Mouse (Mus musculus) testis, adult 2 months (tissue): ENCODE data around the gene Yap1. TPM values are rescaled to one million over a fixed set of nuclear protein-coding genes. Genes with fewer than 3 reads are reported as not detected.
A peak's percentile ranks its signal among the peaks of the same experiment; 100 is the strongest.

Source experiments
- H3K27ac ChIP-seq: fragments of 200-500 bp; 2 replicates; pipeline ENCODE4 v1.5.1; 2012; ENCODE audit warnings: low read depth, low read length; ENCODE audit not compliant: control insufficient read depth, insufficient read depth
- H3K27me3 ChIP-seq: fragments of 200-500 bp; 2 replicates; pipeline ENCODE4 v1.6.1; 2012; ENCODE audit warnings: mild to moderate bottlenecking, low read length, moderate library complexity; ENCODE audit not compliant: control insufficient read depth, insufficient read depth
- H3K36me3 ChIP-seq: fragments of 200-500 bp; 2 replicates; pipeline ENCODE4 v1.6.1; 2012; ENCODE audit warnings: mild to moderate bottlenecking, low read length; ENCODE audit not compliant: control insufficient read depth, insufficient read depth
- H3K4me1 ChIP-seq: fragments of 200-500 bp; 2 replicates; pipeline ENCODE4 v1.6.1; 2012; ENCODE audit warnings: low read length; ENCODE audit not compliant: control insufficient read depth, insufficient read depth
- H3K4me3 ChIP-seq: fragments of 200-500 bp; 2 replicates; pipeline ENCODE4 v1.5.1; 2012; ENCODE audit warnings: low read depth, mild to moderate bottlenecking, low read length, moderate library complexity, mixed read lengths; ENCODE audit not compliant: control insufficient read depth
- CTCF ChIP-seq: fragments of 200-500 bp; IDR thresholded peaks from 2 replicates; pipeline ENCODE4 v1.5.1; 2012; ENCODE audit warnings: low read depth, mild to moderate bottlenecking, inconsistent platforms, low read length, moderate library complexity; ENCODE audit not compliant: control insufficient read depth, insufficient read depth, insufficient replicate concordance
- POLR2A ChIP-seq: fragments of 200-500 bp; IDR thresholded peaks from 2 replicates; pipeline ENCODE4 v1.6.1; 2012; ENCODE audit warnings: low read depth, mild to moderate bottlenecking, inconsistent platforms, low read length, moderate library complexity; ENCODE audit not compliant: control insufficient read depth
- polyA plus RNA-seq: library from polyadenylated mRNA; depleted of rRNA; stranded (reverse); fragments of >200 nt; gene quantifications from 2 replicates; pipeline ENCODE4 v1.2.3, GENCODE M21; 2012

Yap1 gene
- polyA plus RNA-seq, 1 experiment = 35.1 TPM

GRCm38 (mm10) chr9:7971993-7972392 is 32.4 kb downstream of the Yap1 start:
- H3K27ac ChIP-seq = no peak overlapping the region
- no peak overlapping the region for H3K4me3 ChIP-seq
- TF ChIP-seq POLR2A (no peak), CTCF (no peak)
- no peaks in the 10 kb centered on the region for H3K27me3 ChIP-seq
- no peaks in the 10 kb centered on the region for H3K4me1 ChIP-seq
- H3K36me3 ChIP-seq = no peaks in the 10 kb centered on the region; the same call in 1 of the 2 replicates

DNA sequence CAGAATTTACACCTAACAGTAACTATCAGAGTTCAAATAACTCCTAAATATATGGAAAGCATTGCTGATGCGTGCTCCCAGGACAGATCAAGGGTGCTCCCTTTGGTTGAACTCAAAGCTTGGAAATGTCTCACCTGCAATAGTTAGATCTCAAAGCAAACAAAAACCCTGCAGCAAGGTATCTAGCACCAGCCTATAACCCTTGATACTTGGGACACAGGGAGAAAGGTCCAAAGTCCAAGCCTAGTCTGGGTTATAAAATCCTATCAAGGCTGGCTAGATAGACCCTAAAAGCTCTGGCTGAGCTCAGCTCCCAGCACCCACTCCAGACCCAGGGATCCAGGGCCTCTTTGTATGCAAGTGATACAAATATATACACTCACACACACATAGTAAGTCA is 36.4 kb downstream of the Yap1 start:
- Histone ChIP-seq H3K27me3 (no peaks in the 10 kb centered on the region), H3K4me3 (no peak overlapping the region), H3K27ac (no peak overlapping the region), H3K36me3 (no peaks in the 10 kb centered on the region; the same call in none of the 2 replicates), H3K4me1 (no peaks in the 10 kb centered on the region)
- no peak for TF ChIP-seq POLR2A
- TF ChIP-seq CTCF = no peak

DNA sequence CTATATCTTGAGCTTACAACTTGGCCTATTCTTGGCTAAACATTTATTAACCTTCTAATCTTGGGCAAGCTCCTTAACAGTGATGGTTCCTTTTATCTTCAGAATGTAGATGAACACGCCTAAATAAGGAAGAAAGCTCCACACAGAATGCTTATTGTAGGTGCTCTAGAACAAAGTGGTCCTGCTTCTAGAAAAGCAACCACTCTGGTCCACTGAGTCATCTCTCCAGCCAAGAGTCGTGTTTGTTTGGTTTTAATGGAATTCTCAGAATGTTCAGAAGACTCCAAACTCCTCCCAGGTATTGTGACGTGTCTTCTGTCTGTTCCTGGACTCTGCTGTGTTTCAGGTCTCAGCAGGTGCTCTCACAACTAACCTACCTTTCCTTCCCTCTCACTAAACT is 38.8 kb downstream of the Yap1 start:
- Histone ChIP-seq H3K36me3 (no peaks in the 10 kb centered on the region; the same call in none of the 2 replicates), H3K4me3 (peak overlapping the region; percentile 85), H3K27ac (peak overlapping the region; percentile 70), H3K27me3 (no peaks in the 10 kb centered on the region), H3K4me1 (no peaks in the 10 kb centered on the region; the same call in 1 of the 2 replicates)
- TF ChIP-seq POLR2A (peak; percentile 8; the same call in 1 of the 2 replicates), CTCF (no peak)

DNA sequence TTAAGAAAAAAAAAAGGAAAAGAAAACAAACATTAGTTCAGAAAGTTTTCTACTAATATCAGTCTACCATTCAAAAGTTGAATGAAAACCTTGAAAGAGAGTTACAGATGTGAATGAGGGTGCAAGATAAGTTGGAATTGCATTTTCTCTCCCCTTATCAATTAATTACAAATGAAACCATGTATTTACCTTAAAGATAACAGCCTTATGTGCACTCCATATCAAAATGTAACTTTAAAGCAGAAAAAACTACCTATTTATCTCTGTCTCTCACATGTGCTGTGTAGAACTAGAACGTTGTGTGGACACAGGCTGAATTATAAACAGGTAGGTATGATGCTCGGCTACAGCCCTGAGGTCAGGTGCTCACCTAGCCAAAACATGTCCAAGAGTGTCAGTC is 40.5 kb downstream of the Yap1 start:
- TF ChIP-seq CTCF (no peak), POLR2A (no peak)
- Histone ChIP-seq H3K4me3 (peak overlapping the region; percentile 11; the same call in 1 of the 2 replicates), H3K27ac (no peak overlapping the region), H3K4me1 (no peaks in the 10 kb centered on the region; the same call in 1 of the 2 replicates), H3K27me3 (no peaks in the 10 kb centered on the region), H3K36me3 (no peaks in the 10 kb centered on the region; the same call in 1 of the 2 replicates)

GRCm38 (mm10) chr9:7962915-7963314 is 41.5 kb downstream of the Yap1 start:
- no peak for TF ChIP-seq CTCF
- TF ChIP-seq POLR2A = no peak
- peak overlapping the region; percentile 27; the same call in 1 of the 2 replicates for H3K4me3 ChIP-seq
- H3K27ac ChIP-seq = no peak overlapping the region
- no peaks in the 10 kb centered on the region for H3K27me3 ChIP-seq
- H3K4me1 ChIP-seq = no peaks in the 10 kb centered on the region; the same call in 1 of the 2 replicates
- H3K36me3 ChIP-seq = no peaks in the 10 kb centered on the region; the same call in 1 of the 2 replicates

GRCm38 (mm10) chr9:7961366-7962160 is 42.8 kb downstream of the Yap1 start:
- no peak for TF ChIP-seq CTCF
- no peak for TF ChIP-seq POLR2A
- H3K4me1 ChIP-seq = no peaks in the 10 kb centered on the region; the same call in 1 of the 2 replicates
- no peaks in the 10 kb centered on the region; the same call in 1 of the 2 replicates for H3K36me3 ChIP-seq

DNA sequence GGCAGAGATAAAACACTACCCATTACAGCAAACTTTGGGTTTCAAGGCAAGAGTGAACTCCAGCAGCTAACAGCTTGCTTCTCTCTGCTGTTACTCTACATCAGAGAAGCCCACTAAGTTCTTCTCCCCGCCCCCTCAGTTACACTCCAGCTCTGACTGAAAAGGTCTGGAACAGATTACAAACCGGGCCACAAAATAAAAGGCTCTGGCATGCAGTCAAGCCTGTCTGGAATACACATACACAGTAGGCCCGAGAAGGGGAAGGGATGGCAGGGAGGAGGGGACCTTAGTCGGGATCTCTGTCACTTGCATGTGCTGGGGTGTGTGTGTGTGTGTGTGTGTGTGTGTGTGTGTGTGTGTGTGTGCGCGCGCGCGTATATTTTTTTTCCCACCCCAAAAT is 44.0 kb downstream of the Yap1 start:
- no peak overlapping the region; the same call in 1 of the 2 replicates for H3K27ac ChIP-seq
- H3K36me3 ChIP-seq = no peaks in the 10 kb centered on the region; the same call in 1 of the 2 replicates
- H3K27me3 ChIP-seq = no peaks in the 10 kb centered on the region
- H3K4me3 ChIP-seq = no peak overlapping the region
- no peaks in the 10 kb centered on the region; the same call in 1 of the 2 replicates for H3K4me1 ChIP-seq
- TF ChIP-seq CTCF (no peak), POLR2A (no peak)

More at GRCm38 (mm10) chr9:7961366-7962160, 42.8 kb downstream of the Yap1 start:
- no peak overlapping the region for H3K4me3 ChIP-seq
- H3K27ac ChIP-seq = no peak overlapping the region
- H3K27me3 ChIP-seq = no peaks in the 10 kb centered on the region
